Comparison of ENCODE assay signal across 9 mouse cellular contexts in the genomic region with DNA sequence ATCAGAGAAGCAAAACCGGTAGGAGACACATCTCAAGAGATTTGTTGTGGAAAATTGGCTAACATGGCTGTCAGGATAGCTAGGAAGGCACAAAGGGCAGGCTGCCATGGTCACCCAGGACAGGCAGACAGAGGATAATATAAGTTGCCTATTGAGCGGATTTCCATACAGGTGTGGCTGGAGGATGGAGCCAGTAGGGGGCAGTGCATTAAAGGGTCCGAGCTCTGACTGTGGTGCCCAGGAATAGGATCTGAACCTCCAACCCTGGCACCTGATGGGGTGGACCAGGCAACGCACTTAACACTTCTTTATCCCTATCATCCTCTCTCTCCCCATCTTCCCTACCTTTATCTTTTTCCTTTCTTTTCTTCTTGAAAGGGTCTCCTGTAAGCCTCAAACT. TPM values are rescaled to one million over a fixed set of nuclear protein-coding genes. Genes with fewer than 3 reads are reported as not detected.
DNase-seq lines count a peak whose midpoint lies in the region; ATAC-seq and TF ChIP-seq lines count a peak whose summit lies in the region.
"Had no signal": no experiment of that assay in that cellular context is flagged by ENCODE, and none has a peak within 500 bp of the region (broad histone marks: within the 10 kb centered on the region; RNA-seq: fewer than 3 reads in every experiment).

No protein-coding gene starts in this region.

- no peaks in the 10 kb centered on the region for H3K27me3 ChIP-seq in hindbrain, postnatal 0 days (ENCODE audit: insufficient read depth, low read length)
- no peaks in the 10 kb centered on the region for H3K27me3 ChIP-seq in hindbrain, embryonic 14.5 days (ENCODE audit: control insufficient read depth, insufficient read depth, low read length)
- no peaks in the 10 kb centered on the region for H3K27me3 ChIP-seq in ES-Bruce4 (ENCODE audit: control insufficient read depth, insufficient read depth, low read length, poor library complexity, severe bottlenecking)

- TF ChIP-seq POLR2A in ES-Bruce4 (IDR thresholded peaks at IDR 0.05; ENCODE audit: insufficient read depth, low read length) = no peak
- no peak for TF ChIP-seq POLR2A in brain, embryonic 14.5 days (IDR thresholded peaks at IDR 0.05; ENCODE audit: borderline replicate concordance, extremely low read depth, insufficient read depth, insufficient read length, poor library complexity, severe bottlenecking)

- peak; percentile 34 for TF ChIP-seq CTCF in hindbrain, postnatal 0 days (IDR thresholded peaks at IDR 0.05; ENCODE audit: low read depth)
- TF ChIP-seq CTCF in ES-Bruce4 (IDR thresholded peaks at IDR 0.05; ENCODE audit: low read depth, low read length) = peak; percentile 72
- TF ChIP-seq CTCF in brain, embryonic 14.5 days (IDR thresholded peaks at IDR 0.05; ENCODE audit: borderline replicate concordance, extremely low read depth, insufficient read depth, insufficient read length) = 0 out of 2 replicates have a peak, but pooled peaks have one; percentile 21

- no peak overlapping the region for H3K4me3 ChIP-seq in hindbrain, postnatal 0 days (ENCODE audit: low read length)
- no peak overlapping the region for H3K4me3 ChIP-seq in hindbrain, embryonic 14.5 days (replicated peaks; ENCODE audit: low read length)
- no peak overlapping the region for H3K4me3 ChIP-seq in ES-Bruce4 (ENCODE audit: low read depth, low read length)

- TF ChIP-seq EP300 in ES-Bruce4 (IDR thresholded peaks at IDR 0.05; ENCODE audit: insufficient read depth, low read depth, low read length) = no peak

- no peaks in the 10 kb centered on the region for H3K9me3 ChIP-seq in hindbrain, postnatal 0 days (ENCODE audit: low read length)
- no peaks in the 10 kb centered on the region for H3K9me3 ChIP-seq in hindbrain, embryonic 14.5 days (ENCODE audit: control insufficient read depth, low read length)
- no peaks in the 10 kb centered on the region for H3K9me3 ChIP-seq in ES-Bruce4 (replicated peaks; ENCODE audit: control insufficient read depth, insufficient read depth, low read length, poor library complexity, severe bottlenecking)

- no peak for DNase-seq in hindbrain, postnatal 0 days (ENCODE audit: low spot score)
- no peak for DNase-seq in hindbrain, embryonic 14.5 days (ENCODE audit: low spot score)
- DNase-seq in brain, embryonic 14.5 days (ENCODE audit: low read depth) = no peak
- peak; percentile 21 for DNase-seq in lung, postnatal 10 days
- no peak for DNase-seq in right cerebral cortex, postnatal 36 days (ENCODE audit: low spot score in 2 of 2)
- no peak for DNase-seq in left cerebral cortex, adult 8-10 months (ENCODE audit: low spot score in 2 of 2)

- no peaks in the 10 kb centered on the region for H3K4me1 ChIP-seq in hindbrain, postnatal 0 days (ENCODE audit: insufficient read depth, low read length)
- no peaks in the 10 kb centered on the region for H3K4me1 ChIP-seq in hindbrain, embryonic 14.5 days (replicated peaks; ENCODE audit: control insufficient read depth, insufficient read depth, low read length)
- H3K4me1 ChIP-seq in ES-Bruce4 (ENCODE audit: control insufficient read depth, insufficient read depth, low read length) = no peaks in the 10 kb centered on the region

- H3K9ac ChIP-seq in hindbrain, postnatal 0 days (replicated peaks; ENCODE audit: low read length) = no peak overlapping the region
- no peak overlapping the region for H3K9ac ChIP-seq in hindbrain, embryonic 14.5 days
- H3K9ac ChIP-seq in ES-Bruce4 (ENCODE audit: low read depth, poor library complexity, severe bottlenecking) = no peak overlapping the region

- no peak overlapping the region for H3K27ac ChIP-seq in hindbrain, postnatal 0 days
- H3K27ac ChIP-seq in hindbrain, embryonic 14.5 days = no peak overlapping the region
- H3K27ac ChIP-seq in ES-Bruce4 (ENCODE audit: insufficient read depth, low read length) = no peak overlapping the region

- H3K4me2 ChIP-seq in hindbrain, postnatal 0 days (ENCODE audit: low read depth, low read length) = no peak overlapping the region
- no peak overlapping the region for H3K4me2 ChIP-seq in hindbrain, embryonic 14.5 days (replicated peaks)

- 49% methylated on average over 4 of the region's 4 CpGs for WGBS in hindbrain, postnatal 0 days
- 41% methylated on average over 4 of the region's 4 CpGs for WGBS in hindbrain, embryonic 14.5 days

- ATAC-seq in hindbrain, postnatal 0 days = no peak
- ATAC-seq in hindbrain, embryonic 14.5 days (ENCODE audit: low FRiP score) = no peak

- H3K36me3 ChIP-seq in hindbrain, postnatal 0 days (ENCODE audit: insufficient read depth, low read length) = no peaks in the 10 kb centered on the region
- H3K36me3 ChIP-seq in hindbrain, embryonic 14.5 days (replicated peaks; ENCODE audit: control insufficient read depth, insufficient read depth) = no peaks in the 10 kb centered on the region
- no peaks in the 10 kb centered on the region for H3K36me3 ChIP-seq in ES-Bruce4 (ENCODE audit: control insufficient read depth, insufficient read depth, low read length, poor library complexity, severe bottlenecking)

RNA-seq across cellular contexts. Expression of gene Tcf21, which starts 38.5 kb away (rescaled TPM):
- total RNA-seq in hindbrain, postnatal 0 days (2014; rRNA removed) = 0.47 TPM in 1 of 2 replicates, not detected in the other
- 0.89 and 1.4 TPM in 2 replicates for polyA plus RNA-seq in hindbrain, postnatal 0 days (2015; fragmentation: Nextera tagmentation; extraction: Ambion mirVana)
- 0.93 and 2.5 TPM in 2 replicates for polyA plus RNA-seq in hindbrain, embryonic 14.5 days (2014; fragmentation: Nextera tagmentation; extraction: Ambion mirVana)
- not detected in 2 replicates for polyA plus RNA-seq in ES-Bruce4 (2011; ENCODE audit: insufficient read depth, insufficient read length, low read depth, missing spikeins)
- polyA plus RNA-seq in brain, embryonic 14.5 days (2012; rRNA removed) = 0.44 and 0.96 TPM in 2 replicates
- total RNA-seq in left cerebral cortex, adult 8-10 months (2022) = not detected
- total RNA-seq: hematopoietic stem cell, adult 5-6 weeks; neutrophil, adult 5-6 weeks had no signal

RNA-seq across cellular contexts. Expression of gene Tbpl1, which starts 49.7 kb away (rescaled TPM):
- total RNA-seq in hindbrain, postnatal 0 days (2014; rRNA removed) = 30.1 and 39.6 TPM in 2 replicates
- 58.3 and 63.3 TPM in 2 replicates for polyA plus RNA-seq in hindbrain, postnatal 0 days (2015; fragmentation: Nextera tagmentation; extraction: Ambion mirVana)
- polyA plus RNA-seq in hindbrain, embryonic 14.5 days (2014; fragmentation: Nextera tagmentation; extraction: Ambion mirVana) = 88.7 and 90.5 TPM in 2 replicates
- polyA plus RNA-seq in ES-Bruce4 (2011; ENCODE audit: insufficient read depth, insufficient read length, low read depth, missing spikeins) = 42.9 and 46.1 TPM in 2 replicates
- polyA plus RNA-seq in brain, embryonic 14.5 days (2012; rRNA removed) = 68.4 and 68.5 TPM in 2 replicates
- total RNA-seq in left cerebral cortex, adult 8-10 months (2022) = 10 to 100 TPM; 58.7 to 66.0 (median 62.0) TPM

Comparison
In these comparisons a context has a peak if more than half of its experiments do, and no peak if none do; other contexts are left out.
1. CTCF ChIP-seq: peak in every context shown above with its lines; median percentile 72 in ES-Bruce4; 34 in hindbrain, postnatal 0 days; 21 in brain, embryonic 14.5 days.